ENCODE assay signal across 7 mouse cellular contexts in genomic region chr2:27770205-27770604, GRCm38 (mm10).
DNase-seq lines count a peak whose midpoint lies in the region; ATAC-seq lines count a peak whose summit lies in the region.

No protein-coding gene starts in this region.

- peak; percentile 57 for DNase-seq in liver
- DNase-seq in liver, embryonic 11.5 days (ENCODE audit: low spot score), result no peak
- DNase-seq in R1 (ENCODE audit: low read depth, low spot score), result peak; percentile 77
- peak; percentile 81 to 92 for DNase-seq in cerebellum, postnatal 14 days
- peak; percentile 51 to 66 for DNase-seq in lung, postnatal 4 days
- DNase-seq in splenic B cell, adult 2 months (ENCODE audit: low read depth, low spot score), result peak; percentile 65

- 6% methylated on average over 4 of the region's 4 CpGs for WGBS in liver, embryonic 11.5 days
- WGBS in kidney, embryonic 15.5 days, result 3% methylated on average over 4 of the region's 4 CpGs

- H3K4me3 ChIP-seq in liver, embryonic 11.5 days (ENCODE audit: low read depth, low read length), result no peak overlapping the region
- H3K4me3 ChIP-seq in kidney, embryonic 15.5 days (replicated peaks), result no peak overlapping the region

- H3K4me2 ChIP-seq in liver, embryonic 11.5 days, result no peak overlapping the region
- 0 out of 2 replicates have a peak overlapping the region, but pooled peaks have one; percentile 14 for H3K4me2 ChIP-seq in kidney, embryonic 15.5 days

- no peaks in the 10 kb centered on the region for H3K4me1 ChIP-seq in liver, embryonic 11.5 days (replicated peaks; ENCODE audit: control insufficient read depth, insufficient read depth, low read length)
- peaks cover 48% of the 10 kb centered on the region for H3K4me1 ChIP-seq in kidney, embryonic 15.5 days

- no peak for ATAC-seq in liver, embryonic 11.5 days (replicated peaks; ENCODE audit: low FRiP score)
- ATAC-seq in kidney, embryonic 15.5 days (replicated peaks; ENCODE audit: low FRiP score), result no peak

- no peak overlapping the region for H3K9ac ChIP-seq in liver, embryonic 11.5 days (ENCODE audit: low read depth, low read length)
- no peak overlapping the region; the same call in 1 of the 2 replicates for H3K9ac ChIP-seq in kidney, embryonic 15.5 days

- H3K27me3 ChIP-seq in liver, embryonic 11.5 days (replicated peaks; ENCODE audit: control insufficient read depth, insufficient read depth, low read length), result no peaks in the 10 kb centered on the region
- peaks cover 5% of the 10 kb centered on the region; the same call in 1 of the 2 replicates for H3K27me3 ChIP-seq in kidney, embryonic 15.5 days
- H3K27me3 ChIP-seq in splenic B cell, adult 2 months (ENCODE audit: control insufficient read depth, insufficient read depth, low read length, poor library complexity, severe bottlenecking), result no peaks in the 10 kb centered on the region

- H3K27ac ChIP-seq in liver, embryonic 11.5 days (ENCODE audit: low read depth, low read length), result no peak overlapping the region
- H3K27ac ChIP-seq in kidney, embryonic 15.5 days, result no peak overlapping the region

- H3K9me3 ChIP-seq in liver, embryonic 11.5 days (ENCODE audit: control insufficient read depth, low read length), result no peaks in the 10 kb centered on the region
- no peaks in the 10 kb centered on the region for H3K9me3 ChIP-seq in kidney, embryonic 15.5 days (replicated peaks)

- no peaks in the 10 kb centered on the region for H3K36me3 ChIP-seq in liver, embryonic 11.5 days (ENCODE audit: control insufficient read depth, insufficient read depth, low read length)
- no peaks in the 10 kb centered on the region for H3K36me3 ChIP-seq in kidney, embryonic 15.5 days
- H3K36me3 ChIP-seq in splenic B cell, adult 2 months (ENCODE audit: control insufficient read depth, insufficient read depth, low read length, poor library complexity, severe bottlenecking), result no peaks in the 10 kb centered on the region
